In genomic region chrY:872404-872803, GRCm38 (mm10) we compare ENCODE assay signal across 19 mouse cellular contexts. TPM values are rescaled to one million over a fixed set of nuclear protein-coding genes. Genes with fewer than 3 reads are reported as not detected.
A peak's percentile ranks its signal among the peaks of the same experiment; 100 is the strongest.
DNase-seq lines count a peak whose midpoint lies in the region; ATAC-seq and TF ChIP-seq lines count a peak whose summit lies in the region.
"Had no signal": no experiment of that assay in that cellular context is flagged by ENCODE, and none has a peak within 500 bp of the region (broad histone marks: within the 10 kb centered on the region; RNA-seq: fewer than 3 reads in every experiment).

No protein-coding gene starts in this region.

- H3K4me1 ChIP-seq in neural tube, embryonic 12.5 days, result no peaks in the 10 kb centered on the region
- no peaks in the 10 kb centered on the region for H3K4me1 ChIP-seq in forebrain, postnatal 0 days (ENCODE audit: insufficient read depth)
- no peaks in the 10 kb centered on the region for H3K4me1 ChIP-seq in midbrain, embryonic 11.5 days (ENCODE audit: control insufficient read depth, insufficient read depth, low read length)
- H3K4me1 ChIP-seq in neural tube, embryonic 15.5 days, result no peaks in the 10 kb centered on the region
- no peaks in the 10 kb centered on the region for H3K4me1 ChIP-seq in heart, embryonic 11.5 days (ENCODE audit: control insufficient read depth, insufficient read depth, low read length)
- H3K4me1 ChIP-seq: limb, embryonic 15.5 days had no signal

- H3K9me3 ChIP-seq in neural tube, embryonic 12.5 days, result no peaks in the 10 kb centered on the region
- H3K9me3 ChIP-seq in forebrain, postnatal 0 days (ENCODE audit: low read length), result no peaks in the 10 kb centered on the region
- no peaks in the 10 kb centered on the region for H3K9me3 ChIP-seq in midbrain, embryonic 11.5 days (ENCODE audit: control insufficient read depth, low read length)
- no peaks in the 10 kb centered on the region for H3K9me3 ChIP-seq in neural tube, embryonic 15.5 days (replicated peaks)
- no peaks in the 10 kb centered on the region for H3K9me3 ChIP-seq in heart, embryonic 11.5 days (replicated peaks; ENCODE audit: control insufficient read depth, low read length)
- H3K9me3 ChIP-seq: limb, embryonic 15.5 days had no signal

- no peak for TF ChIP-seq CTCF in forebrain, postnatal 0 days (IDR thresholded peaks at IDR 0.05; ENCODE audit: low read depth)

- no peaks in the 10 kb centered on the region for H3K36me3 ChIP-seq in neural tube, embryonic 12.5 days
- H3K36me3 ChIP-seq in forebrain, postnatal 0 days (ENCODE audit: insufficient read depth), result no peaks in the 10 kb centered on the region
- no peaks in the 10 kb centered on the region for H3K36me3 ChIP-seq in midbrain, embryonic 11.5 days (ENCODE audit: control insufficient read depth, insufficient read depth, low read length)
- H3K36me3 ChIP-seq in neural tube, embryonic 15.5 days, result no peaks in the 10 kb centered on the region
- H3K36me3 ChIP-seq in heart, embryonic 11.5 days (ENCODE audit: control insufficient read depth, insufficient read depth, low read length), result no peaks in the 10 kb centered on the region
- H3K36me3 ChIP-seq: limb, embryonic 15.5 days had no signal

- no peak for DNase-seq in neural tube, embryonic 10.5 days (ENCODE audit: extremely low spot score, low spot score)
- DNase-seq in forebrain, postnatal 0 days, result no peak
- DNase-seq in midbrain, embryonic 11.5 days (ENCODE audit: low spot score, missing footprints), result no peak
- no peak for DNase-seq in embryo, embryonic 10.5 days (ENCODE audit: low spot score)
- no peak for DNase-seq in ovary, postnatal 36 days (ENCODE audit: low spot score)
- DNase-seq: adrenal gland, adult 8-10 months; gastrocnemius, postnatal 10 days; lung, adult 18-20 months; lung, postnatal 4 days; thymus, adult 2 months had no signal

- no peak overlapping the region for H3K9ac ChIP-seq in neural tube, embryonic 12.5 days
- H3K9ac ChIP-seq in forebrain, postnatal 0 days, result no peak overlapping the region
- no peak overlapping the region for H3K9ac ChIP-seq in midbrain, embryonic 11.5 days (ENCODE audit: low read length)
- H3K9ac ChIP-seq in neural tube, embryonic 15.5 days (replicated peaks), result no peak overlapping the region
- H3K9ac ChIP-seq in heart, embryonic 11.5 days (ENCODE audit: low read depth, low read length), result no peak overlapping the region
- H3K9ac ChIP-seq: limb, embryonic 15.5 days had no signal

- H3K4me2 ChIP-seq in neural tube, embryonic 12.5 days (replicated peaks), result no peak overlapping the region
- H3K4me2 ChIP-seq in forebrain, postnatal 0 days (ENCODE audit: low read depth), result no peak overlapping the region
- H3K4me2 ChIP-seq in midbrain, embryonic 11.5 days, result no peak overlapping the region
- H3K4me2 ChIP-seq in neural tube, embryonic 15.5 days, result no peak overlapping the region
- no peak overlapping the region for H3K4me2 ChIP-seq in heart, embryonic 11.5 days
- H3K4me2 ChIP-seq: limb, embryonic 15.5 days had no signal

- ATAC-seq in neural tube, embryonic 12.5 days (ENCODE audit: low FRiP score, low read depth), result peak; percentile 72
- peak; percentile 45; the same call in 1 of the 2 replicates for ATAC-seq in forebrain, postnatal 0 days
- ATAC-seq in midbrain, embryonic 11.5 days (ENCODE audit: low FRiP score), result peak; percentile 50; the same call in 1 of the 2 replicates
- ATAC-seq in neural tube, embryonic 15.5 days (ENCODE audit: low FRiP score), result peak; percentile 68; the same call in 1 of the 2 replicates
- no peak for ATAC-seq in heart, embryonic 11.5 days (replicated peaks; ENCODE audit: insufficient number of reproducible peaks, low FRiP score, low TSS enrichment)

- no peak overlapping the region for H3K27ac ChIP-seq in neural tube, embryonic 12.5 days
- peak overlapping the region; percentile 66; the same call in 1 of the 2 replicates for H3K27ac ChIP-seq in forebrain, postnatal 0 days (ENCODE audit: low read depth, low read length)
- no peak overlapping the region for H3K27ac ChIP-seq in midbrain, embryonic 11.5 days (ENCODE audit: low read depth, low read length)
- no peak overlapping the region for H3K27ac ChIP-seq in neural tube, embryonic 15.5 days (replicated peaks)
- no peak overlapping the region for H3K27ac ChIP-seq in heart, embryonic 11.5 days (ENCODE audit: low read depth, low read length)
- H3K27ac ChIP-seq: limb, embryonic 15.5 days had no signal

- no peaks in the 10 kb centered on the region for H3K27me3 ChIP-seq in neural tube, embryonic 12.5 days (replicated peaks)
- no peaks in the 10 kb centered on the region for H3K27me3 ChIP-seq in forebrain, postnatal 0 days (ENCODE audit: insufficient read depth, low read length)
- H3K27me3 ChIP-seq in midbrain, embryonic 11.5 days (ENCODE audit: control insufficient read depth, insufficient read depth, low read length), result no peaks in the 10 kb centered on the region
- no peaks in the 10 kb centered on the region for H3K27me3 ChIP-seq in neural tube, embryonic 15.5 days (replicated peaks)
- no peaks in the 10 kb centered on the region for H3K27me3 ChIP-seq in heart, embryonic 11.5 days (ENCODE audit: control insufficient read depth, insufficient read depth, low read length)
- H3K27me3 ChIP-seq: limb, embryonic 15.5 days had no signal

- no peak overlapping the region for H3K4me3 ChIP-seq in neural tube, embryonic 12.5 days
- H3K4me3 ChIP-seq in forebrain, postnatal 0 days (ENCODE audit: low read depth, low read length), result no peak overlapping the region
- H3K4me3 ChIP-seq in midbrain, embryonic 11.5 days (ENCODE audit: low read depth, low read length), result no peak overlapping the region
- no peak overlapping the region for H3K4me3 ChIP-seq in neural tube, embryonic 15.5 days (replicated peaks)
- H3K4me3 ChIP-seq in heart, embryonic 11.5 days (ENCODE audit: low read depth, low read length), result no peak overlapping the region
- H3K4me3 ChIP-seq: limb, embryonic 15.5 days had no signal

RNA-seq across cellular contexts. Expression of gene Kdm5d, which starts 25.2 kb away (rescaled TPM):
- polyA plus RNA-seq in neural tube, embryonic 12.5 days (2016; fragmentation: Nextera tagmentation; extraction: Ambion mirVana), result 11.4 and 11.5 TPM in 2 replicates
- total RNA-seq in forebrain, postnatal 0 days (2014; rRNA removed), result 21.9 and 22.0 TPM in 2 replicates
- polyA plus RNA-seq in forebrain, postnatal 0 days (2015; fragmentation: Nextera tagmentation; extraction: Ambion mirVana), result 10.3 TPM in 1 of 2 replicates, not detected in the other
- 13.3 and 18.6 TPM in 2 replicates for polyA plus RNA-seq in midbrain, embryonic 11.5 days (2014; fragmentation: Nextera tagmentation; extraction: Ambion mirVana)
- 7.0 and 8.9 TPM in 2 replicates for polyA plus RNA-seq in neural tube, embryonic 15.5 days (2015; fragmentation: Nextera tagmentation; extraction: Ambion mirVana)
- 9.1 and 10.7 TPM in 2 replicates for polyA plus RNA-seq in heart, embryonic 11.5 days (2014; fragmentation: Nextera tagmentation; extraction: Ambion mirVana)
- polyA plus RNA-seq: C2C12 had no signal

RNA-seq across cellular contexts. Expression of gene Uba1y, which starts 54.0 kb away (rescaled TPM):
- 0.05 and 0.06 TPM in 2 replicates for polyA plus RNA-seq in neural tube, embryonic 12.5 days (2016; fragmentation: Nextera tagmentation; extraction: Ambion mirVana)
- total RNA-seq in forebrain, postnatal 0 days (2014; rRNA removed), result 0.29 and 0.92 TPM in 2 replicates
- polyA plus RNA-seq in forebrain, postnatal 0 days (2015; fragmentation: Nextera tagmentation; extraction: Ambion mirVana), result 0.35 TPM in 1 of 2 replicates, not detected in the other
- polyA plus RNA-seq in midbrain, embryonic 11.5 days (2014; fragmentation: Nextera tagmentation; extraction: Ambion mirVana), result not detected in 2 replicates
- polyA plus RNA-seq in neural tube, embryonic 15.5 days (2015; fragmentation: Nextera tagmentation; extraction: Ambion mirVana), result 0.14 TPM in 1 of 2 replicates, not detected in the other
- polyA plus RNA-seq in heart, embryonic 11.5 days (2014; fragmentation: Nextera tagmentation; extraction: Ambion mirVana), result not detected in 2 replicates
- total RNA-seq: common myeloid progenitor, adult 5-6 weeks; gastrocnemius, postnatal 10 days; heart, postnatal 25 days; layer of hippocampus, adult 8-10 months had no signal
- polyA plus RNA-seq: C2C12; embryonic facial prominence, embryonic 14.5 days; limb, embryonic 15.5 days; thymus, adult 2 months had no signal
